Mouse (Mus musculus): Measurements from ENCODE around the gene Amn.

Amn gene

GRCm38 (mm10) chr12:111270629-111271277, at the start of gene Amn:
Gene Amn, plus strand, starts transcription at chr12:111271095.
- DNase-seq, result no peak

- DNase-seq, result no peak
Observed at GRCm38 (mm10) chr12:111225197-111225780, 45.6 kb upstream of the Amn start.

DNA sequence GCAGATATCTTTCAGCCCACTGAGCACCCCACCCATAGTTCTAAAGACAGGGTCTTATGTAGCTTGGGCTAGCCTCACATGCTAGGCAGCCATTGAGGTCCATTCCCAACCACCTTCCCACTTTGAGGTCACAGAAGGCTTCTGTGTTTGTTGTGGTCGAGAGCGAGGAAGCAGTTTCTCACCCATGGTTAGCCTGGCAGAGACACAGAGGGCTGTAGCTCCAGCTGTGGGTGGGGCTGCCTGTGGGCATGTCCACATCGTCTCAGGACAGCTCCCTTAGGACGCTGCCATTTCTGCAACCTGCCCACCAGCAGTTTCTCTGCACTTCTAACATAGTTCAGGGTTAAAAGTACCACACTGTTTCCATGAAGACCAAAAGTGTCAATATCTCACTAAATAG, 43.5 kb upstream of the Amn start:
- DNase-seq, result no peak

GRCm38 (mm10) chr12:111228488-111228887, 42.4 kb upstream of the Amn start:
- no peak for DNase-seq

- DNase-seq, result no peak
Observed at GRCm38 (mm10) chr12:111230793-111231192, 40.1 kb upstream of the Amn start.

- no peak for DNase-seq
Observed at GRCm38 (mm10) chr12:111233798-111234197, 37.1 kb upstream of the Amn start.

- no peak for DNase-seq
Observed at GRCm38 (mm10) chr12:111234383-111234782, 36.5 kb upstream of the Amn start.

GRCm38 (mm10) chr12:111235631-111236030, 35.3 kb upstream of the Amn start:
- DNase-seq, result no peak

- DNase-seq, result no peak
Observed at GRCm38 (mm10) chr12:111237611-111238188, 33.2 kb upstream of the Amn start.

DNA sequence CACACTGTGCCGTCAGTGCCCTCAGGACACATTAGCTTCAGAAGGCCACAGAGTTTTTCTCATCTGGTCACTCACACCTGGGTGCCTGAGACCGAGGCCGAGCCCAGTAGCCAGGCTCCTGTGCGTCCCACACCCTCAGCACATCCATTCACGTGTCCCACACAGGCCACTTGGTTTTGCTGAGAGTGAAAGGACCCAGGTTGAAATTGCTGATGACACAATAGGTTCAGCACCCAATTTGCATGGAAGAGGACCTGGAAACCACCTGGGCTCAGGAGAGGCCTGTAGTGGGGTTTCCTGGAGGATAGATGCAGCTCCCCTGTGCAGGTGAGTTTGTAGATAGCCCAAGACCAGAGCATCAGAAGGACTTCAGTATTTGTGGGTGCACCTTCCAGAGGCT, 32.5 kb upstream of the Amn start:
- no peak for DNase-seq

DNA sequence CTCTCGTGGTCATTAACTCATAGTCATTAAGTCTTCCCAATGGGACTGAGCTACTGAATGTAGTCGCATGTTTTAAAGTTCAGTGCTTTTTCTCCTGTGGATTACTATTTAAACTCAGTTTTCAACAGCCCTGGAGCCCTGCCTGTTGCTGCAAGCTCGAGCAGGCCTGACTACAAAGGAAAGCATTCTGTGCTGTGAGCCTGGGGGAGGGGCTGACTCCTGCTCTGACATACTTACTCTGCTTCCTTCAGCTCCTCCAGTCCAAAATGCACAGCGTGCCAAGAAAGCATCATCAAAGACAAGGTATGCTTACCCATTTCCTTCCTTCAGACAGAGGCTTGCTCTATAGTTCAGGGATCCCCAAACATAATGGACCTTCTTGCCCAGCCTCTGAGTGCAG, 32.1 kb upstream of the Amn start:
- DNase-seq, result peak; percentile 56 to 67

DNA sequence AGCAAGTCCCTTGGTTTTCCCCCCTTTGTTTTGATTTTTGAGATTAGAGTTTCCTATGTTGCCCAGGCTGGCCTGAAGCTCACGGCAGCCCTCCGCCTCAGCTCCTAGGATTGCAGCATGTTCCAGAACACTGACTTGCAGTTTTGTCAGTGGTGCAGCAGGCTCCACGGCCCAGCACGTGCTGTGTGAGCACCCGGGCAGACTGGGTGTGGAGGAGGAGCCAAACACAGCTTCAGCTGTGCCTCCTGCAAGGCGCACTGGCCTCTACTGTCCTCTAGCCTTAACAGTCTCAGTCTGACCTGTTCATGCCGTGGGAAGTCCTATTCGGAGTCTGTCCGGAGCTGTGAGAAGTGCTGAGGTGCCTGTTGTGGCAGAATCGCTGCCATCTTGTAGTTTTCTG, 31.0 kb upstream of the Amn start:
- no peak for DNase-seq

GRCm38 (mm10) chr12:111241916-111242315, 29.0 kb upstream of the Amn start:
- no peak for DNase-seq

- no peak for DNase-seq
Observed at GRCm38 (mm10) chr12:111242346-111242745, 28.5 kb upstream of the Amn start.

DNA sequence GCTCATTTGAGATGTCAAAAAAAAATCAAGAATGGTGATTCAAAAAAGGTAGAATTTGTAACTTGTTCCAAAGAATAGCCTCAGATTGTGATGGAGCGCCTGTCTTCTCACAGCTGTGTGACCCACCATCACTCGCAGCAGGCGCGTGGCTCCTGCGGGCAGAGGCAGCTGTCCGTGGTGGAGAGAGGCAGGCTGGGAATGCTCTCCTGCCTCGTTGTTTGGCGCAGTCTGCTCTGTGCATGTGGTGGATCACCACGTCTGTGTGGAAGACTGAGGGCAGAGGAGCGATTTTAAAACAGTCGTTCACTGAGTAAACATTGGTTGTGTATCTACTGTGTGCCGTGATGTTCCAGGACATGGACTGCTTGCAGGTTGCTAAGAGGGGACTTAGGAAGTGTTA, 27.2 kb upstream of the Amn start:
- no peak for DNase-seq

- no peak for DNase-seq
Observed at GRCm38 (mm10) chr12:111245070-111245469, 25.8 kb upstream of the Amn start.

GRCm38 (mm10) chr12:111246808-111247464, 24.0 kb upstream of the Amn start:
- no peak for DNase-seq

DNA sequence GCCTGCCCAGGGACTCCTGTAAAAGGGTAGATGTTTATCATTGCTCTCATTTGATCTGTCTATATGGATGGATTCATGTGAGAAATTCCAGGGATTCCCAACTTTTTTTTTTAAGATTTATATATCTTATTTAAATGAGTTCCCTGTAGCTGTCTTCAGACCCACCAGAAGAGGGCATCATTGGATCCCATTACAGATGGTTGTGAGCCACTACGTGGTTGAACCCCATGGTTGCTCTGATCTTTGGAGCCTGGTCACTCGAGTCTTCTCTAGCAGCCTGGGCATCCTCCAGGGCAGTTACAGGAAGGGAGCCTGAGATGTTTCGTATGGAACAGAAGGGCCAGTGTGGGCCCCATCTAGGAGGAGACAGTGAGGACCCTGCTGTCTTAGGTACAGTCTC, 21.8 kb upstream of the Amn start:
- DNase-seq, result no peak

DNA sequence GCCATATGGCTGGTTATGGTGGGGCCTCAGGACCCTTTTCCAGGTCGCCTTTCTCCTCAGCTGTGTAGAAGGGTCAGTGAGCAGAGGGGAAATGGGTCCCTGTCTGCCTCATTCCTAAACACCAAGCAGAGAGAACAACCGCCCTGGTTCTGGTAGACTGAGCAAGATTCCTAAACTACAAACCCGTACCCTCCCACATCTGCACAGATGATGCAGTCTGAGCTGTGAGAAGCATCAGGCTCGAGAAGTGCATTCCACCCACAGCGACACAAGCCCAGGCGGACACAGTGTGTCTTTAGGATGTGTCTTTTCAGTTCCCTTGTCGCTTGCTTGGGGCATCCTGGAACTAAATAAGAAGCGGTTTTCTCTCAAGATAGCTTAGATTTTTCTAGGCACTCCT, 20.8 kb upstream of the Amn start:
- DNase-seq, result no peak

GRCm38 (mm10) chr12:111251227-111251626, 19.7 kb upstream of the Amn start:
- DNase-seq, result no peak

GRCm38 (mm10) chr12:111263650-111264049, 7.2 kb upstream of the Amn start:
- no peak for DNase-seq

DNA sequence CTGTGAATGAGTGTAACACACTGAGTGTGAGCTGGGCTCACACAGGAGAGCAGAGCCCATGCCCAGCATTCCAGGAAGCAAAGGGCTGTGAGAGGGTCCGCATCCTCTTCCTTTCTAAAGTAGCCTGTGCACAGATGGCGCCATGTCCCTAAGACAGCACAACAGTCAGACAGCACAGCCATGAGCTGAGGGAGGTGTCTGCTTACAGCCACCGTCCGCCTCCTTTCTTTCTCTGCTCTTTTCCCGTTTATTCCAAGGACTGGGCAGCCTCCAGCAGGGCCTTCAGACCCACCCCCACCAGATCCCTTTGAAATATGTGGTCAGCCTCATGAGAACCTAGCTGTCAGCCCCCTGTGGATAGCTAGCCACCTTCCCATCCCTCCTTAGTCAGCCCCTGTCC, 5.7 kb upstream of the Amn start:
- DNase-seq, result no peak

- no peak for DNase-seq
Observed at GRCm38 (mm10) chr12:111266592-111266991, 4.3 kb upstream of the Amn start.

DNA sequence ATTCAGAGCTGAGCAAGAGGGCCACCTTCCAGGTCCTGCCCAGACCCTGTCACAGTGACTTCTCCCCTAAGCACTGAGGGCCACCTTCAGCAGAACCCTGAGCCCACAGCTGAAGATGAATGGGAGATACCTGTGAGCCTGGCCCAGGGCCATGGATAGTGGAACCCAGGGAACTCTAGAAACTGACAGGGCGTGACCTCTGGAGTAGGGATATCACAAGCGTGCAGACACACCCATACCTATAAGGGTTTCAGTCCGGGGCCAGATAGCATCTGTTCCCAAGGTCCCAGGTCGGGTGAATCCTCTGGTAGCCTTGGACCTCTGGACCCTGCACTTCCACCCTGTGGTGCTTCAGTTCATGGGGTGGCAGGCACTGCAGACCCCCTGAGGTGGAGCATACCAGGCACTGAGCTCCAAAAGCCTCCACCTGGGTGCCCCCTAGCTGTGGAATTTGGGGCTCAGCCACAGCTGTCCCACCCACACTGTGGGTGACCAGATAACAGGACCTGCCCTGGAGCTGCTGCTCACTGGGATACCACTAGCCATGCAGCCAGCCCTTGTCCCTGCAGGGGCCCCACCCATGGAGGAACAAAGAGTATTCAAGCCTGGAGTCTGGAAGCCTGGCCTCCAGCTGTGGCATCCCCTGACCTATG, 3.1 kb upstream of the Amn start:
- no peak for DNase-seq
